Mouse (Mus musculus) activated CD4-positive, CD25-positive, alpha-beta regulatory T cell, adult 4 months (primary cell): ENCODE results near the gene Phf20. TPM values are rescaled to one million over a fixed set of nuclear protein-coding genes. Genes with fewer than 3 reads are reported as not detected.

Experiments used
- ATAC-seq: one replicate; pipeline ENCODE4 v1.8.0; 2017
- polyA plus RNA-seq, 2 experiments: library from polyadenylated mRNA; unstranded; fragments of 100-300 nt; shearing (Covaris generic); gene quantifications; one replicate each; pipeline ENCODE4 v1.2.1; 2017

Gene Phf20
- polyA plus RNA-seq, 2 experiments from 2014 or later = 56.4 to 77.6 TPM

- peak; percentile 73 for ATAC-seq
Measured at GRCm38 (mm10) chr2:156278226-156279017, 82.2 kb downstream of the Phf20 start.

GRCm38 (mm10) chr2:156281227-156281626 is 85.0 kb downstream of the Phf20 start:
- ATAC-seq = no peak

- no peak for ATAC-seq
Measured at GRCm38 (mm10) chr2:156285161-156285560, 88.9 kb downstream of the Phf20 start.

- no peak for ATAC-seq
Measured at GRCm38 (mm10) chr2:156286733-156287132, 90.5 kb downstream of the Phf20 start.

GRCm38 (mm10) chr2:156288222-156288621 is 92.0 kb downstream of the Phf20 start:
- no peak for ATAC-seq

GRCm38 (mm10) chr2:156289552-156290160 is 93.4 kb downstream of the Phf20 start:
- no peak for ATAC-seq

GRCm38 (mm10) chr2:156291998-156292397 is 95.7 kb downstream of the Phf20 start:
- no peak for ATAC-seq

GRCm38 (mm10) chr2:156295601-156296063 is 99.4 kb downstream of the Phf20 start:
- ATAC-seq = no peak

GRCm38 (mm10) chr2:156296190-156296589 is 99.9 kb downstream of the Phf20 start:
- ATAC-seq = no peak

GRCm38 (mm10) chr2:156297653-156298052 is 101.4 kb downstream of the Phf20 start:
- no peak for ATAC-seq

GRCm38 (mm10) chr2:156298458-156298857 is 102.2 kb downstream of the Phf20 start:
- no peak for ATAC-seq

- no peak for ATAC-seq
Measured at GRCm38 (mm10) chr2:156302063-156302462, 105.8 kb downstream of the Phf20 start.

- no peak for ATAC-seq
Measured at GRCm38 (mm10) chr2:156304351-156304750, 108.1 kb downstream of the Phf20 start.

GRCm38 (mm10) chr2:156305818-156306217 is 109.6 kb downstream of the Phf20 start:
- ATAC-seq = no peak

GRCm38 (mm10) chr2:156307261-156307660 is 111.0 kb downstream of the Phf20 start:
- no peak for ATAC-seq

- ATAC-seq = no peak
Measured at GRCm38 (mm10) chr2:156309948-156310347, 113.7 kb downstream of the Phf20 start.

GRCm38 (mm10) chr2:156310455-156310854 is 114.2 kb downstream of the Phf20 start:
- ATAC-seq = no peak

GRCm38 (mm10) chr2:156310945-156311344 is 114.7 kb downstream of the Phf20 start:
- ATAC-seq = no peak

GRCm38 (mm10) chr2:156311441-156311840 is 115.2 kb downstream of the Phf20 start:
- peak; percentile 11 for ATAC-seq

GRCm38 (mm10) chr2:156311841-156312291 is 115.6 kb downstream of the Phf20 start:
- peak; percentile 33 for ATAC-seq

- ATAC-seq = peak; percentile 94
Measured at GRCm38 (mm10) chr2:156312297-156312897, 116.1 kb downstream of the Phf20 start, which contains the start of the genes Cnbd2 and Scand1. TSS of gene Cnbd2 (plus strand) at chr2:156312299. TSS of gene Scand1 (minus strand) at chr2:156312704.

- no peak for ATAC-seq
Measured at GRCm38 (mm10) chr2:156313153-156313552, 116.9 kb downstream of the Phf20 start.

- no peak for ATAC-seq
Measured at GRCm38 (mm10) chr2:156314811-156315210, 118.5 kb downstream of the Phf20 start.
